Mouse (Mus musculus) regulatory T cell (primary cell): ENCODE results near the gene Jmy.

Experiments
- in situ Hi-C: fragments of 300-600 bp; cut with MboI, MseI; formaldehyde crosslinking; loops from one replicate; pipeline ENCODE4 v1.15.1; 2025; ENCODE audit warnings: high pct_unique_total_duplicates

Jmy gene

DNA sequence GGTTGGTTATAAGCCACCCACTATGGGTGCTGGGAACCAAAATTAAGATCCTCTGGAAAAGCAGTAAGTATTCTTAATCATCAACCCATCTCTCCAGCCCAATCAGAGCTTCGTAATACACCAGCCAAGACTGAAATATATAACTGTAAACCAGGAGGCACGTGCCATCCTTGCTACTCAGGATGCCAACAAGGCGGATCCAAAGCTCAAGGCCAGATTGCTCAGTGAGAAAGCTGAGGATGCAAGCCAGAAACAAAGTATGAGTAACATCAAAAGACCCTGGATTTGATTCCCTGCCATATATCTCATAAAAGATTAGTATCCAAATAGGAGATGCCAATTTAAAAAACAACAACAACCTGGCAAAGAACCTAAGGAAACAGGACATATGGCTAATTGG lies 31.3 kb downstream of the Jmy start:
- in situ Hi-C loops: no loop called here

DNA sequence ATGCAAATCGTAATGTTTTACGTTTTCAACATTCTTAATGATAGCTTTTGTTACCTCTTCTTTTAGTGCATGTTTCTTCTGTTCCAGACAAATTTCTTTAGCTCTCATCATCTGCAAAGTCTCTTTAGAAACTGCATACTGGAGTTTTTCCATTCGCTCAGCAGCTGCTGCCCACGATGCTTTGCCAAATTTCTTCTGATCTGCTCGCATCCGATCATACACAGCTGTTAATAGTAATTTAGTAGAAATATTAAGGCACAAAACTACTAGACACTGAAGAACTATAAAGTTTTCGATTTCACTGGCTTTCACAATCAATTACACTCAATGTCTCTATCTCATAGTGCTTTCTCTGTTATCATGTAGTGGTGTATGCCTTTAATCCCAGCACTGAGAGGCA lies 40.0 kb downstream of the Jmy start:
- in situ Hi-C loops: no loop called here

DNA sequence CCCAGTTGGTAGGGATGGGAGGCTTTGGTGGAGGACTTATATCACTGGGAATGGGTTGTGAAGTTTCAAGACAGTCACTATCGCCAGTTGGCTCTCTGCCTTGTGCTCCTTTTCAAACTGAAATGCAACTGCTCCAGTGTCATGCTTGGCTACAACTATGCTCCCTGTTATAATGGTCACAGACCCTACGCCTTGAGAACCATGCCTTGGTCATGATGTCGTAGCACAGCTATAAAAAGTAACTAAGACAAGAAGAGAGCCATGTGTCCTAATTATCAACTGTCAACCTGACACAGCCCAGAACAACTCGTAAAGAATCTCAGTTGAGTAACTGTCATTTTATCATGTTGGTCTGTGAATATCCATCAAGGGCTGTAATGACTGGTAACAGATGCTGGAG lies 41.0 kb downstream of the Jmy start:
- in situ Hi-C loops: no loop called here

DNA sequence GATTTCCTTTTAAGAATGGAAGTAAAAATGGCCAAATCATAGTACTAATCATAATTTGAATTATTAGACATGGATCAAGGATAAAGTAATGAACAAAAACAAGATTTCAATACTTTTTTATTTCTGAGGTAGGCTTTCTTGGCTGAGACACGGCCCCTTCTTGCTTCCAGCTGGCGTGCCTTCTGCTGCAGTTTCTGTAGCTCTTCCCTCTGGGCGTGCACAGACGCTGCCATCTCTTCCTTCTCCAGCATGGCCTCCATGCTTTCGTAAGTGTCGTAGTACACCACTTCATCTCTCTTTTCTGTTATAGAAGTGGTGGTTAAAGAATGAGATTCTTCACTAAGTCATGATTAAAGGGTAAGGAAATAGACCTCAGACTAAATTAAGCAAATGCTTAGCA lies 46.3 kb downstream of the Jmy start:
- in situ Hi-C loops: no loop called here

DNA sequence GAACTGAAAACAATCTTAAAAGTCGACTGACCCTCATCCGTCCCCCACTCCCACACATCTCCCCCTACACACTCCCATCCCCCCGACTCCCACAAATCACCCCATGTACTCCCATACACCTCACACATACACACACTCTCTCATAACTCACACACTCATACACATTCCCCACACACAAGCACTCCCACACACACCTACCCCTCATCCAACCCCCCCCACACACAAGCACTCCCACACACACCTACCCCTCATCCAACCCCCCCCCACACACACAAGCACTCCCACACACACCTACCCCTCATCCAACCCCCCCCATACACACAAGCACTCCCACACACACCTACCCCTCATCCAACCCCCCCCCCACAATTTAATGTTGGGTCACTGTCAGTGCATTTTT lies 59.4 kb downstream of the Jmy start:
- in situ Hi-C loops: no loop called here

DNA sequence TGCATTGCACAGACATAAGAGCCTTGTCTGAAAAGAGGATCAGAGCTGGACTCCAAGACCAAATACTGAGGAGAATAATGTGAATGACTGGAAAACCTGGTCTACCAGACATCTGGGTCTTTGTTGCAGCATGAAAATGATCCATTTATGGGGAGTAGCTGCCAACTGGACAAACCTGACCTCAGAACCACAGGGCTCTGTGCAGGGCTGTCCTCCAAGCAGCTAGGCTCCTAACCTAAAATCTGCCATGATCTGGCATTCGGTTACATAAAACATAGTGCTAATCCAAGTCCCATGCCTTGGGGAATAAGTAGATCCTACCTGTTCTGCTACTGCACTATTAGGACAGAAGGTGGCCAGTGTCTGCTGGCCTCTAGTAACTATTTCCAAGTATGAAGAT lies 70.4 kb downstream of the Jmy start:
- in situ Hi-C loops: no loop called here

DNA sequence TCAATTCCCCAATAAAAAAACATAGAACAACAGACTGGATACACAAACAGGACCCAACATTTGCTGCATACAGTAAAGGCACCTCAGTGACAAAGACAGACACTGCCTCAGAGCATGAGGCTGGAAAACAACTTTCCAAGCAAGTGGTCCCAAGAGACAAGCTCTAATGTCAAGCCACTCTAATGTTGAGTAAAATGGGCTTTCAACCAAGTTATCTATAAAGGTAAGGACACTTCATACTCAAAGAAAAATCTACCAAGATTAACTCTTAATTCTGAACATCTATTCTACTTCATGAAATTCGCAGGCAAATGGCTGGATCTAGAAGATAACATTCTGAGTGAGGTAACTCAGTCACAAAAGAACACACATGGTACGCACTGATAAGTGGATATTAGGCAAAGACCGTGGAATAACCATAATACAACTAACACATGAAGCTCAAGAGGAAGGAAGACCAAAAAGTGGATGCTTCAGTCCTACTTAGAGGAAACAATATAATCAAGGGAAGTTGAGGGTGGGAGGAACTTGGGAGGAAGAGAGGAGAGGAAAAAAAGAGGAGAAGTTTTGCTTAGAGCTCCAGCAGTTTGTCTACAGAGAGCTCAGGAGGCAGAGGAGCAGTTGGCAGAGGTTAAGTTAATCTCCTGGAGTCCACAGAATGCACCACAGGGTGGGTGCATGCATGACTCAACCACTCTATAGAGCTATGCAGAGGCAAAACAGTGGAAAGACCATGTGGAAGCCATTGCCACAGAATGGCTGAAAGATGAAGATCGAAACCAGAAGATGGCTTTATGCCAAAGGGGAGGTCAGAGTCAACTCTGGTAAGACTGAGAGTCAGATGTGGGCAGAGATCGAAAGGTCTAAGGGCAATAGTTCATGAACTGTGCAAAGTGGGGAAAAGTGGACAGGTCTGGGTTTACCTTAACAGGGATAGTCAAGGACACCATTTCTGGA lies 71.4 kb downstream of the Jmy start:
- in situ Hi-C loops: no loop called here

DNA sequence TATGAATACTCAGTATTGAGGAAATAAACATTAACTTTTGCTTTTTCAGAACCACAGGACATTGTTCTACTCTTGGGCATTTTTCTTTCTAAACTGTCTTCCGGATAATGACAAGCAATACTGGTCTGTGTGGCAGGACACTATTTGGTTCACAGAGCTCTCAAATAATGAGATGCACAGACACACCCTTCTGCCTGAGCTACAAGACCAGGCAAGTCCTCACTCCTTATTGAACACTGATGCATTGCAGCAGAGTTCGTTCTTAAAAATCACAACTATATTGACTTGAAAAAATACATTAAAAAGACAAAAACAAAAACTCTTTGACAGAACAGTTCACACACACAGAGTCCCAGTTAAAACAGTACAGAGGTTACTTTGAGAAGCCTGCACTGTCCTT lies 76.4 kb downstream of the Jmy start:
- in situ Hi-C loops: no loop called here

DNA sequence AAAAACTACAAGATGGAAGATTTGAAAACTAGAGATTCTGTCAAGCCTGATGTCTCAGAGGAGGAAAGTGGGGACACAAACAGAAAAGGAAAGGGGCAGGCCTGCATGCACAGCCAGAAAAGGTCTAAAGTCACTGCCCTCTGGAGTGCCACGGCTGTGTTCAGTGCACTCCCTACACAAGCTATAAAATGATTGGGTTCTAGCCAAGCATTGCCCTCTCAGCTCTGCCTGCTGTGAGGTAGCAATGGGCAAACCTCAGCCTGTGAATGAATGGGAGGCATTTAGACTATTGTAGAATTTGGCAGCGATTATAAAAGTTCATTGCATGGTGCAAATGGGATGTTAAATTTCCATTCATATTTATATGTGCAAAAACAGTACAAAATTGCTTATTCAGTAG lies 79.8 kb downstream of the Jmy start:
- in situ Hi-C loops: loop anchor here (5.0 kb wide), 1 partner anchor 47 kb away; no protein-coding TSS in a partner anchor

DNA sequence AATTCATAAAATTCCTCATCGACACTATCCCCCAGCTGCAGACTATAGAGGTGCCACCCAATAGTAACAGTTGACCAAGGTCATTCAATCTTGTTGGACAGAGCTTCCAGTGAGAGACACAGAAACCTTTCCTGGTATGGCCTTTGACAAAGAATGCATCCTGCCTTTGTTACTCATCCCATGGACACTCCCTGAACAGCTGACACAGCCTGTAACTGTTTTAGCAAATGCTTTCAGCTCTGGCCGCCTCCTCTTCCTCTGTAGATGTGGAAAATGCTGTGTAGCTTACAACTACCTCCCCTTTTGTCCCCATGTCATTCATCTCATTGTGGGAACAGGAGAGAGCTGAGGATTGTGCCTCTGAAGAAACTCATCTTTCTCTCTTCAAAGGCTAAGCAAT lies 81.3 kb downstream of the Jmy start:
- in situ Hi-C loops: loop anchor here (5.0 kb wide), 1 partner anchor 46 kb away; no protein-coding TSS in a partner anchor

DNA sequence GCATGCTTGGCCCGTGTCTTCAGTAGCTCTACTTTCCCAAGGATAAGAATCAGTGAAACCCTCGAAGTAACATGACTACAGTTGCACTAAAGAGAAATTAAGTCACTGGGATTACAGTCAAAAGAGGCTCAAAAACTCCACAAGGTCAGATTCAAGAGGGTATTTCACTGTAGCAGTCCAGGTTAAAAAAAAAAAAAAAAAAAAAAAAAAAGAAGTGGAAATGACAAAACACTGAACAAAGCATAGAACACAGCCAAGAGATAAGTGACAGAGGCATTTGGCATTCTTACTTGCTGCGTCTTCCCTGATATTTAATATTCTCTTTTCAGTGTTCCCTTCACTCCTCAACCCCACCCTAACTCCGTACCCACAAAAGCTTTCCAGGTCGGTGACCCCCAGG lies 84.6 kb downstream of the Jmy start:
- in situ Hi-C loops: loop anchor here (5.0 kb wide), 1 partner anchor 43 kb away; no protein-coding TSS in a partner anchor

DNA sequence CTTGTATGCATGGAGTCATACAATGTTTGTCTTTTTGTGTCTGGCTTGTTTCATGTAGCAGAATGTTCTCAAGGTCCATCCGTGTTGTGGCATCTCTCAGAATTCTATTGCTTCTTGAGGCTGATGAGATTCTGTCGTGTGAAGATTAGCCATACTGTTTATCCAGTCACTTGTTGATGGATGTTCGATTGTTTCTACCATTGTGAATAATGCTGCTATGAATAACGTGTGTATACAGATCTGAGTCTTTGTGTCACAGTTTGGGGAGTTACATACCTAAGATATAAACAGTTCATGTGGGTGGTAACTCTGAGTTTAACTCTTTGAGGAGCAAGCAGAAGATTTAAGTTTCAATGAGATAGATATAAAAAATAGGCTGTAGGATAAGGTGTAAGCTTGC lies 89.3 kb downstream of the Jmy start:
- in situ Hi-C loops: no loop called here

DNA sequence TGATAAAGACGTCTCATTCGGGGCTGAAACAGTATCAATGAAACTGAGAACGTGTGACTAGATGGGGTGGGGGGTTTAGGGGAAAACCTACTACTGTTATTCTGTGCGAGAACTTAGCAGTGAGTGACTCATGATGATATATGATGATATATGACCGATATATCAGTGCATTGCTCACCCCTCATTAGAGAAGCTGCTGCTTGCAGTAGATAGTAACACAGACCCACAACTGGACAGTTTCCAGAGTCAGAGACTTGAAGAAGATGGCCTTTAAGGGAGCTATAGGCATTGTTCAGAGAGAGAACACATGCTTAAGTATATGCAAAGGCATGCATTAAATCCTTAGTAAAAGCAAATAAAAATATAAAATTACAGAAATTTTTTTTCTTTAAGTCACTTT lies 92.8 kb downstream of the Jmy start:
- in situ Hi-C loops: no loop called here

DNA sequence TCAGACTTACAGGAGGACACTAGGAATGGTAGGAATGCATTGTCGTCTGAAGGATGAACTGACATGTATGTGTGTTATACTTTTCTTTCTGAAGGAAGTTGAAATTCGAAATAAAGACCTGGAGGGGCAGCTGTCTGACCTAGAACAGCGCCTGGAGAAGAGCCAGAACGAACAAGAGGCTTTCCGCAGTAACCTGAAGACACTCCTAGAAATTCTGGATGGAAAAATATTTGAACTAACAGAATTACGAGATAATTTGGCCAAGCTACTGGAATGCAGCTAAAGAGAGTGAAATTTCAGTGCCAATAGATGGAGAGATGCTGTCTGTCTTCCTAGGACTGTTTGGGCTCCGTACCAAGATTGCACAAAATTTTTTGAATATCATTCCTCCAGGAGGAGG lies 97.7 kb downstream of the Jmy start:
- in situ Hi-C loops: no loop called here

DNA sequence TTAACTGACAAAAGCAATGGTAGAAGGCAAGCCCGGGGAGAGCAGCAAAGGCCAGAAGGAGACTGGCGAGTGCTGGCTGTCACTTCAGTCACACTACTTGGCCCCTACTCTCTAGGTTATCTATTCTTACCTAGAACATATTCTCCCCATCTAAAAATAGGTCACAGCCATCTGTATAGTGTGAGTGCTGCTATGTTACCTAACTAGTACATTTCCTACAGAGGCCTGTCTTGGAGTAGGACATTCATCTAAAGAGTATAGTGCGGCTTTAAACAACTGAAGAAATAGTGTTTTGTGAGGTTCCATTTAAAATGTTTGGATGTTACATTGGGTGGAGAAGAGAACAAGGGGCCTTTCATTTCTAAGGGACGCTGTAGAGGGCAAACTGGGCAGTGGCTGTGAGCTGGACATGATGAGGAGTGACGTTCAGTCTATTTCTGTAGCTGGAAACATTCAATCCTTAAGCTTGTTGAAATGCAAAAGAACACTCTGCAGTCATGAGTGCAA lies 99.8 kb downstream of the Jmy start:
- in situ Hi-C loops: no loop called here

DNA sequence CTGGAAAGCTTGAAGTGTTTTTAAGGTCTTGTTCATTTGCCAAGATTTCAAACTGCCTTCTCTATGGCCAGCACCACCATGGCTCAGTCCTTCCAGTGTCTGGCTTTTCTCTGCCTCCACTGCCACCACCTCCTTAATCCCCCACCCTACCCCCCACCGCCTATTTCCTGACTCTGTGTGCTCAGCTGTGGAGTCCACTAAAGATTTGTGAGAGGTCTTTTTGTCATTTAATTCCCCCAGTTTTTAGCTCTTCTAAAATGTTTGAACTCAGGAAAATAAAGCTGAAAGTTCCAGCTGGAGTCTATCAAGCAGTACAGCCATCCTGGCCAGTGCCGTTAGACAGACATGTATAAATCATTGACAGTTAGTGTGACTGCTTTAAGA lies 110.4 kb downstream of the Jmy start:
- in situ Hi-C loops: no loop called here

DNA sequence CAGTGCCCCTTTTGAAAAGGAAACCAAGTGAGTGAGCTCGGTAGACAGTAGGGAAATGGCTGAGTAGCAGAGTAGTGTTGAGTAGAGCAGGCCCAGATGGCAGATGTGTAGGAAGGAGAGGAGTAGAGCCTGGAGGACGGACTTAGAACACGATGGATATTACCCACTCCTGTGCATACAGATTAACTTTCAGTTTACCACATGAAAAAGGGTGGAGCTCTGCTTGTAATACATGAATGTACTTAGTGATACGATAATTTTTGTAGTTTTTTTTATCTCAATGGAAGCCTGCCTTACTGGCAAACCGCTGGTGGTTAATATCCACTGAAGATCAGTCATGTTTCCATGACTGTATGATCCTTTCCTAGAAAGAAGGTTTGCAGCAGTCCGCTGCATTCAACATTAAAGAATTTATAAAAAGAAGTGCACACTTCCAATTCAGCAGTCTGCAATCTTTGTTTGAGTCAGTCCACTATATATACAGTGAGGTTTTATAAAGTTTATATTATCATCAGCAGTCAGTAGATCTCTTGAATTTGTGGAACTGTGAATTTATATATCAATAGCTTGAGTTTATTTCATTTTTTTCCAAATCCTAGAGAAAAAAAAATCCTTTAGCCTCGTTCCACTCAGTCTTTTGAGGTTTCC lies 110.9 kb downstream of the Jmy start:
- in situ Hi-C loops: no loop called here

DNA sequence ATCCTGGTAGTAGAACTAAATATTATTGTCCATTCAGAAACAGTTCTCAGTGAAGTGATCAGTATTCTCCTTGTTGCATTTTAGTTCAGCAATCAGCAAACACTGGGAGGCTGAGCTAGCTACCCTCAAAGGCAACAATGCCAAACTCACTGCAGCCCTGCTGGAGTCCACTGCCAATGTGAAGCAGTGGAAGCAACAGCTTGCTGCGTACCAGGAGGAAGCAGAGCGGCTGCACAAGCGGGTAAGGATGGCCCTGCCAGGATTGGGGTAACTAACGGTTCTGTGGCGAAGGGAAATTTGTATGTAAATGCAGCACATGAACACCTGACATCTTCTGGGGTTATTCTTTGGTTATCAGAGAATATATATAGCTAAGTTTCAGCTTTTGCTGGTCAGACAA lies 112.2 kb downstream of the Jmy start:
- in situ Hi-C loops: no loop called here

DNA sequence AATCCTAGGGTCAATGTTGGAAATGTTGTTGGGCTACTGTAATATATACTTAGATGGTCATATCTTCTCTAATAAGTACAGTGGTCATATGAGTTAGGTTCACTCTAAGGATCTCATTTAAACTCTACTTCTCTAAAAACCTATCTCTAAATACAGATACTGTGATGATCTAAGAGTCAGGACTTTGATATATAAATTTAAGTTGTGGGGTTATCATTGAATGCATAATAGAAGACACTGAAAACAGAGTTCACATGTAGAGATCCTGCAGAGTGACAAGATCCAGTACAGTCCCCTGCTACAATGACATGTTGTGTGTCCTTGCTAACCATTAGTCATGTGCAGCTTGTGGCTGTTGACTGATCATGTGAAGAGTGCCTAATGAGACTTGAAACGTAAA lies 114.5 kb downstream of the Jmy start:
- in situ Hi-C loops: no loop called here

DNA sequence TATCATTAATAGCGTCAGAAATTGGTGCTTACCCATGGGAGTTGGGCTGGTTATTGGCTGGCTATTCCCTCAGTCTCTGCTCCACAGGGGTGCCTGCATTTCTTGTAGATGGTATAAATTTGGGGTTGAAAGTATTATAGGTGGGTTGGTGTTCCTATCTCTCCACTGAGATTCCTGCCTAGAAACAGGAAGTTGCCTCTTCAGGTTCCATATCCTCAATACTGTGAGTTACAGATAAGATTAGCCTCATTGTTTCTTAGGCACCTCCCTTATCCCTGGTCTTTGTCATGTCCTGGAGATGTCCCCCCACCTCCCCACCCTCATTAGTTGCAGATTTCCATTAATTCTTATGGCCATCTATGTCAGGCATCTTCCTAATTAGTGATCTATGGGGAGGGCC lies 115.1 kb downstream of the Jmy start:
- in situ Hi-C loops: no loop called here

DNA sequence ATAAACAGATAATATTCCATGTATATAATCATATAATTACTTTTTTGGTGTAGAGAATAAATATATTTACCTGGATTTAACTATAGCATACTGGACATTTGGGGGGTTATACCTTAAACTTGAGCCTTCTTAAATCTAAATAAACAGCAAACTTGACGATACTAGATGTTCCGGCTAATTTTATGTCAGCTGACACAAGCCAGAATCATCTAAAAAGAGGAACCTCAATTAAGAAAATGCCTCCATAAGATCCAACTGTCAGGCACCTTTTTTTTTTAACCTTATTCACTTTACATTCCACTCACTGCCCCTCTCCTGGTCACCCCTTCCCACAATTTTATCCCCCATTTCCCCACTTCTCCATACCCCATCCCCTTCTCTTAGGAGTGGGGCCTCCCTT lies 116.0 kb downstream of the Jmy start:
- in situ Hi-C loops: no loop called here

DNA sequence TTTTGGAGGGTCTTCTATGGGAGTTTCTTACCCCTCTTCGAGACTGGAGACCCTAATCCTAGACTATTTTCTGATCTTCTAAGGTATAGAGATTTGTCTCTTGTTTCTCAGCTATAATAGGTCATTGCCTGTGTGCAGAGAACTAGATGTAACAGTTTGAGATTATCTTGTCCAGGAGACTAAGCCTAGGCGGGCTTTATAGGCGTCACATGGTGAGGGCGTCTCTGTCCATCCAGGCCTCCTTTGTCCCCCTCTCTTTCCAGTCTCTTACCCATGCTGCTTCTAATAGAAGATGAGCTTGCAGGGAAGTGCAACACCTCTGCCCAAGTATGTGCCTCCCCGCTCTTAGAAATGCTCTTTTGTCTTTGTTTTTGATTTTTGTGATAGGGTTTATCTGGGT lies 116.5 kb downstream of the Jmy start:
- in situ Hi-C loops: no loop called here

DNA sequence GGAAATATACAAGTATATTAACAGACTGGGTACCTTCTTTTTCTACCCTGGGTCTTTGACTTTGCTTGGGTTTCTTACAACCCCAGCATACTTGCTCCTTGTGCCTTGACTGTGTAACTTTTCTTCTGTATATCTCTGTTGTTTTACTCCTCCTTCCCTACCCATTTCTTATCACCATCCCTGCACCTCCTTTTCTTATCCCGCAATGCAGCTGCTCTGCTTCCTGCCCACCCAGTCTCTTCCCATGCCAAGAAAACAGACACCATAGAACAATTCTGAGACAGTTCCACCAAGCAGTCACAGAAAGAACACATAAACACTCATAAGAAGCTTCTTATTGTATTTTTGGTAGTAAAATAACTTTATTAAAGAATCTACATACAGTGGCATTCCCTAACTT lies 118.3 kb downstream of the Jmy start:
- in situ Hi-C loops: no loop called here
